Mouse (Mus musculus) lung, embryonic 14.5 days (tissue): Measurements from ENCODE around the gene Stat1. TPM values are rescaled to one million over a fixed set of nuclear protein-coding genes. Genes with fewer than 3 reads are reported as not detected.

ENCODE experiments used
- ATAC-seq: fragments of 200-750 bp; cut with Nextera tagmentation; 2 replicates; pipeline ENCODE4 v1.8.0; 2017; ENCODE audit warnings: mild to moderate bottlenecking, moderate TSS enrichment, moderate library complexity; ENCODE audit not compliant: insufficient read depth
- DNase-seq: peaks from one replicate; pipeline ENCODE4 v3.0.0-alpha.2; 2015
- H3K27ac ChIP-seq: fragments of 300-500 bp; sonication (generic); 2 replicates; pipeline ENCODE4 v1.5.1; 2014; ENCODE audit warnings: low read depth, mild to moderate bottlenecking, moderate library complexity
- H3K27me3 ChIP-seq: fragments of 300-500 bp; sonication (generic); 2 replicates; pipeline ENCODE4 v1.6.1; 2014; ENCODE audit warnings: low read length, control low read depth; ENCODE audit not compliant: insufficient read depth
- H3K36me3 ChIP-seq: fragments of 300-500 bp; sonication (generic); 2 replicates; pipeline ENCODE4 v1.6.1; 2014; ENCODE audit warnings: control low read depth; ENCODE audit not compliant: insufficient read depth
- H3K4me1 ChIP-seq: fragments of 300-500 bp; sonication (generic); 2 replicates; pipeline ENCODE4 v1.6.1; 2014; ENCODE audit warnings: antibody characterized with exemption, control low read depth; ENCODE audit not compliant: insufficient read depth
- H3K4me2 ChIP-seq: fragments of 300-500 bp; sonication (generic); 2 replicates; pipeline ENCODE4 v1.6.1; 2014; ENCODE audit warnings: mild to moderate bottlenecking
- H3K4me3 ChIP-seq: fragments of 300-500 bp; sonication (generic); 2 replicates; pipeline ENCODE4 v1.5.1; 2014; ENCODE audit warnings: low read depth, low read length
- H3K9ac ChIP-seq: fragments of 300-500 bp; sonication (generic); 2 replicates; pipeline ENCODE4 v1.6.1; 2014
- H3K9me3 ChIP-seq: fragments of 300-500 bp; sonication (generic); 2 replicates; pipeline ENCODE4 v1.6.1; 2016; ENCODE audit warnings: low read depth, low read length, control low read depth
- CTCF ChIP-seq: IDR thresholded peaks from 2 replicates; pipeline ENCODE4 v1.5.1; 2016; ENCODE audit warnings: antibody characterized with exemption, low read depth
- WGBS: fragments of 180-500 bp; shearing (Covaris S2); extraction: QIAGEN DNeasy Blood & Tissue Kit; methylation state at CpG from one replicate; pipeline ENCODE4 v1.1.7; 2014; 5-methylcytosine and 5-hydroxymethylcytosine counted together
- polyA plus RNA-seq: library from polyadenylated mRNA; unstranded; fragments of >200 nt; fragmentation: Nextera tagmentation; extraction: Ambion mirVana; gene quantifications from 2 replicates; pipeline ENCODE4 v1.2.1, GENCODE M21; 2014

Stat1 gene
- polyA plus RNA-seq, 1 experiment from 2014 or later, result 21.4 TPM

- no peak for DNase-seq
- Histone ChIP-seq H3K4me1 (no peaks in the 10 kb centered on the region), H3K9ac (no peak overlapping the region), H3K27ac (no peak overlapping the region), H3K4me3 (no peak overlapping the region), H3K4me2 (no peak overlapping the region), H3K27me3 (no peaks in the 10 kb centered on the region), H3K9me3 (no peaks in the 10 kb centered on the region), H3K36me3 (peaks cover 6% of the 10 kb centered on the region; the same call in 1 of the 2 replicates)
- WGBS, result 51% methylated on average over 6 of the region's 6 CpGs
- no peak for ATAC-seq
- TF ChIP-seq CTCF, result no peak
These were observed 10.6 kb downstream of the Stat1 start for GRCm38 (mm10) chr1:52129794-52130193.

- H3K4me3 ChIP-seq, result no peak overlapping the region
- peak; percentile 28; the same call in 1 of the 2 replicates for TF ChIP-seq CTCF
- H3K27me3 ChIP-seq, result no peaks in the 10 kb centered on the region
- H3K4me2 ChIP-seq, result no peak overlapping the region
- 74% methylated on average over 11 of the region's 11 CpGs for WGBS
- no peaks in the 10 kb centered on the region for H3K9me3 ChIP-seq
- H3K27ac ChIP-seq, result no peak overlapping the region
- no peak overlapping the region for H3K9ac ChIP-seq
- peaks cover under 1% of the 10 kb centered on the region; the same call in 1 of the 2 replicates for H3K36me3 ChIP-seq
- H3K4me1 ChIP-seq, result no peaks in the 10 kb centered on the region
- ATAC-seq, result no peak
- no peak for DNase-seq
These were observed 12.6 kb downstream of the Stat1 start for GRCm38 (mm10) chr1:52131787-52132377.

- Histone ChIP-seq H3K4me1 (no peaks in the 10 kb centered on the region), H3K36me3 (peaks cover 3% of the 10 kb centered on the region; the same call in 1 of the 2 replicates), H3K27ac (no peak overlapping the region), H3K4me3 (no peak overlapping the region), H3K27me3 (no peaks in the 10 kb centered on the region), H3K9me3 (no peaks in the 10 kb centered on the region), H3K9ac (no peak overlapping the region), H3K4me2 (no peak overlapping the region)
- DNase-seq, result no peak
- ATAC-seq, result no peak
- TF ChIP-seq CTCF, result no peak
- 83% methylated on average over 8 of the region's 8 CpGs for WGBS
These were observed 14.0 kb downstream of the Stat1 start for GRCm38 (mm10) chr1:52133254-52133653.

GRCm38 (mm10) chr1:52137292-52137691 lies 18.1 kb downstream of the Stat1 start:
- Histone ChIP-seq H3K36me3 (peaks cover 13% of the 10 kb centered on the region), H3K4me2 (no peak overlapping the region), H3K9ac (no peak overlapping the region), H3K27ac (no peak overlapping the region), H3K4me1 (no peaks in the 10 kb centered on the region), H3K9me3 (no peaks in the 10 kb centered on the region), H3K27me3 (no peaks in the 10 kb centered on the region), H3K4me3 (no peak overlapping the region)
- DNase-seq (no peak), ATAC-seq (no peak)
- TF ChIP-seq CTCF, result no peak
- 70% methylated on average over 16 of the region's 16 CpGs for WGBS

GRCm38 (mm10) chr1:52140534-52140933 lies 21.3 kb downstream of the Stat1 start:
- no peak for TF ChIP-seq CTCF
- H3K9ac ChIP-seq, result no peak overlapping the region
- H3K9me3 ChIP-seq, result no peaks in the 10 kb centered on the region
- H3K4me2 ChIP-seq, result no peak overlapping the region
- H3K27ac ChIP-seq, result no peak overlapping the region
- H3K4me3 ChIP-seq, result no peak overlapping the region
- no peaks in the 10 kb centered on the region for H3K4me1 ChIP-seq
- no peak for ATAC-seq
- no peak for DNase-seq
- 79% methylated on average over 9 of the region's 9 CpGs for WGBS
- H3K27me3 ChIP-seq, result no peaks in the 10 kb centered on the region
- peaks cover 16% of the 10 kb centered on the region for H3K36me3 ChIP-seq

- no peak overlapping the region for H3K9ac ChIP-seq
- H3K4me1 ChIP-seq, result no peaks in the 10 kb centered on the region
- no peak overlapping the region for H3K27ac ChIP-seq
- no peak for TF ChIP-seq CTCF
- peaks cover 16% of the 10 kb centered on the region for H3K36me3 ChIP-seq
- no peak overlapping the region for H3K4me3 ChIP-seq
- WGBS, result 42% methylated on average over 3 of the region's 3 CpGs
- no peaks in the 10 kb centered on the region for H3K9me3 ChIP-seq
- no peak for DNase-seq
- H3K4me2 ChIP-seq, result no peak overlapping the region
- H3K27me3 ChIP-seq, result no peaks in the 10 kb centered on the region
- no peak for ATAC-seq
These were observed 22.2 kb downstream of the Stat1 start for GRCm38 (mm10) chr1:52141482-52141881.

- TF ChIP-seq CTCF, result no peak
- ATAC-seq (no peak), DNase-seq (no peak)
- no peaks in the 10 kb centered on the region for H3K9me3 ChIP-seq
- peaks cover 13% of the 10 kb centered on the region for H3K36me3 ChIP-seq
- H3K27ac ChIP-seq, result no peak overlapping the region
- H3K27me3 ChIP-seq, result no peaks in the 10 kb centered on the region
- H3K4me2 ChIP-seq, result no peak overlapping the region
- no peak overlapping the region for H3K9ac ChIP-seq
- no peak overlapping the region for H3K4me3 ChIP-seq
- no peaks in the 10 kb centered on the region for H3K4me1 ChIP-seq
- WGBS, result 67% methylated on average over 4 of the region's 4 CpGs
These were observed 22.9 kb downstream of the Stat1 start for GRCm38 (mm10) chr1:52142117-52142516.

- no peak for ATAC-seq
- H3K27ac ChIP-seq, result no peak overlapping the region
- TF ChIP-seq CTCF, result no peak
- no peaks in the 10 kb centered on the region for H3K27me3 ChIP-seq
- H3K36me3 ChIP-seq, result peaks cover 13% of the 10 kb centered on the region
- H3K9ac ChIP-seq, result no peak overlapping the region
- no peak for DNase-seq
- whole genome bisulfite sequencing, result 63% methylated on average over 4 of the region's 4 CpGs
- no peak overlapping the region for H3K4me3 ChIP-seq
- no peaks in the 10 kb centered on the region for H3K9me3 ChIP-seq
- H3K4me1 ChIP-seq, result no peaks in the 10 kb centered on the region
- no peak overlapping the region for H3K4me2 ChIP-seq
These were observed 24.0 kb downstream of the Stat1 start for GRCm38 (mm10) chr1:52143191-52143590.
